Mouse (Mus musculus) neural tube, embryonic 15.5 days (tissue): Measurements from ENCODE around the gene Trmt112. TPM values are rescaled to one million over a fixed set of nuclear protein-coding genes. Genes with fewer than 3 reads are reported as not detected.
A peak's percentile ranks its signal among the peaks of the same experiment; 100 is the strongest.

Source experiments
- ATAC-seq: fragments of 200-750 bp; cut with Nextera tagmentation; 2 replicates; pipeline ENCODE4 v1.8.0; 2017; ENCODE audit warnings: mild to moderate bottlenecking, moderate TSS enrichment, moderate library complexity; ENCODE audit not compliant: low FRiP score
- H3K27ac ChIP-seq: fragments of 300-500 bp; sonication (generic); replicated peaks from 2 replicates; pipeline ENCODE4 v1.5.1; 2015; ENCODE audit warnings: mild to moderate bottlenecking, inconsistent platforms
- H3K27me3 ChIP-seq: fragments of 300-500 bp; sonication (generic); replicated peaks from 2 replicates; pipeline ENCODE4 v1.6.1; 2015; ENCODE audit warnings: inconsistent platforms
- H3K36me3 ChIP-seq: fragments of 300-500 bp; sonication (generic); 2 replicates; pipeline ENCODE4 v1.6.1; 2015; ENCODE audit warnings: inconsistent platforms
- H3K4me1 ChIP-seq: fragments of 300-500 bp; sonication (generic); 2 replicates; pipeline ENCODE4 v1.6.1; 2015; ENCODE audit warnings: inconsistent platforms
- H3K4me2 ChIP-seq: fragments of 300-500 bp; sonication (generic); 2 replicates; pipeline ENCODE4 v1.6.1; 2015; ENCODE audit warnings: inconsistent platforms, mild to moderate bottlenecking, moderate library complexity
- H3K4me3 ChIP-seq: fragments of 300-500 bp; sonication (generic); replicated peaks from 2 replicates; pipeline ENCODE4 v1.5.1; 2015; ENCODE audit warnings: mild to moderate bottlenecking, inconsistent platforms
- H3K9ac ChIP-seq: fragments of 300-500 bp; sonication (generic); replicated peaks from 2 replicates; pipeline ENCODE4 v1.6.1; 2015; ENCODE audit warnings: mild to moderate bottlenecking, inconsistent platforms
- H3K9me3 ChIP-seq: fragments of 300-500 bp; sonication (generic); replicated peaks from 2 replicates; pipeline ENCODE4 v1.6.1; 2016; ENCODE audit warnings: inconsistent platforms
- WGBS: fragments of 180-500 bp; shearing (Covaris S2); methylation state at CpG from one replicate; pipeline ENCODE4 v1.1.7; 2015; ENCODE audit warnings: mixed read lengths; 5-methylcytosine and 5-hydroxymethylcytosine counted together
- polyA plus RNA-seq: library from polyadenylated mRNA; unstranded; fragments of >200 nt; fragmentation: Nextera tagmentation; extraction: Ambion mirVana; gene quantifications from 2 replicates; pipeline ENCODE4 v1.2.1, GENCODE M21; 2015

Trmt112 gene
- polyA plus RNA-seq, 1 experiment from 2014 or later = 103 TPM

GRCm38 (mm10) chr19:6920741-6921636, 11.5 kb downstream of the Trmt112 start:
- no peak; the same call in 1 of the 2 replicates for ATAC-seq
- no peaks in the 10 kb centered on the region for H3K9me3 ChIP-seq
- peak overlapping the region; percentile 86 for H3K27ac ChIP-seq
- H3K4me2 ChIP-seq = peak overlapping the region; percentile 89
- WGBS = 2% methylated on average over 37 of the region's 48 CpGs
- no peaks in the 10 kb centered on the region for H3K36me3 ChIP-seq
- H3K4me3 ChIP-seq = peak overlapping the region; percentile 73
- H3K27me3 ChIP-seq = peaks cover 34% of the 10 kb centered on the region
- H3K9ac ChIP-seq = peak overlapping the region; percentile 85
- H3K4me1 ChIP-seq = peaks cover 44% of the 10 kb centered on the region

- ATAC-seq = peak; percentile 95
- Histone ChIP-seq H3K4me1 (peaks cover 46% of the 10 kb centered on the region), H3K4me2 (peak within 1 kb of the TSS; percentile 89), H3K9me3 (no peaks in the 10 kb centered on the region), H3K4me3 (peak within 1 kb of the TSS; percentile 73), H3K9ac (peak within 1 kb of the TSS; percentile 85), H3K27ac (peak within 1 kb of the TSS; percentile 86), H3K27me3 (peaks cover 43% of the 10 kb centered on the region), H3K36me3 (no peaks in the 10 kb centered on the region)
- under 1% methylated on average over 57 of the region's 66 CpGs for WGBS
Observed at GRCm38 (mm10) chr19:6921647-6922567, 12.4 kb downstream of the Trmt112 start, which contains the start of gene Esrra. TSS of gene Esrra (minus strand) at chr19:6921813.

- Histone ChIP-seq H3K4me1 (peaks cover 48% of the 10 kb centered on the region), H3K9me3 (no peaks in the 10 kb centered on the region), H3K27me3 (peaks cover 55% of the 10 kb centered on the region), H3K4me3 (peak overlapping the region; percentile 73; the same call in 1 of the 2 replicates), H3K4me2 (peak overlapping the region; percentile 89), H3K27ac (peak overlapping the region; percentile 62), H3K9ac (no peak overlapping the region), H3K36me3 (no peaks in the 10 kb centered on the region)
- no peak for ATAC-seq
- WGBS = 71% methylated on average over 6 of the region's 6 CpGs
Observed at GRCm38 (mm10) chr19:6922901-6923735, 13.6 kb downstream of the Trmt112 start.

GRCm38 (mm10) chr19:6924461-6925306, 15.2 kb downstream of the Trmt112 start:
- H3K9ac ChIP-seq = no peak overlapping the region
- no peak overlapping the region for H3K27ac ChIP-seq
- H3K9me3 ChIP-seq = no peaks in the 10 kb centered on the region
- no peaks in the 10 kb centered on the region for H3K36me3 ChIP-seq
- peak overlapping the region; percentile 19 for H3K4me3 ChIP-seq
- ATAC-seq = no peak
- H3K4me1 ChIP-seq = peaks cover 38% of the 10 kb centered on the region
- peaks cover 69% of the 10 kb centered on the region for H3K27me3 ChIP-seq
- peak overlapping the region; percentile 43 for H3K4me2 ChIP-seq
- 4% methylated on average over 39 of the region's 39 CpGs for WGBS

- Histone ChIP-seq H3K9ac (no peak within 1 kb of the TSS), H3K27me3 (peaks cover 72% of the 10 kb centered on the region), H3K4me3 (peak within 1 kb of the TSS; percentile 19), H3K27ac (no peak within 1 kb of the TSS), H3K4me2 (peak within 1 kb of the TSS; percentile 43), H3K9me3 (no peaks in the 10 kb centered on the region), H3K36me3 (no peaks in the 10 kb centered on the region), H3K4me1 (peaks cover 33% of the 10 kb centered on the region)
- WGBS = 2% methylated on average over 9 of the region's 9 CpGs
- ATAC-seq = no peak
Observed at GRCm38 (mm10) chr19:6925307-6925573, 15.7 kb downstream of the Trmt112 start, which contains the start of gene Catsperz. TSS of gene Catsperz (minus strand) at chr19:6925380.

GRCm38 (mm10) chr19:6925611-6926329, 16.3 kb downstream of the Trmt112 start:
- no peaks in the 10 kb centered on the region for H3K36me3 ChIP-seq
- no peaks in the 10 kb centered on the region for H3K9me3 ChIP-seq
- H3K4me3 ChIP-seq = peak overlapping the region; percentile 3; the same call in 1 of the 2 replicates
- ATAC-seq = no peak
- H3K4me2 ChIP-seq = peak overlapping the region; percentile 43; the same call in 1 of the 2 replicates
- H3K27me3 ChIP-seq = peaks cover 77% of the 10 kb centered on the region
- no peak overlapping the region for H3K27ac ChIP-seq
- 7% methylated on average over 38 of the region's 40 CpGs for WGBS
- no peak overlapping the region for H3K9ac ChIP-seq
- H3K4me1 ChIP-seq = peaks cover 27% of the 10 kb centered on the region

GRCm38 (mm10) chr19:6926559-6927255, 17.2 kb downstream of the Trmt112 start:
- Histone ChIP-seq H3K4me3 (peak overlapping the region; percentile 22; the same call in 1 of the 2 replicates), H3K27ac (no peak overlapping the region), H3K27me3 (peaks cover 86% of the 10 kb centered on the region), H3K36me3 (no peaks in the 10 kb centered on the region), H3K9ac (no peak overlapping the region), H3K4me2 (peak overlapping the region; percentile 46), H3K4me1 (peaks cover 23% of the 10 kb centered on the region), H3K9me3 (no peaks in the 10 kb centered on the region)
- no peak for ATAC-seq
- WGBS = 17% methylated on average over 26 of the region's 26 CpGs

GRCm38 (mm10) chr19:6928080-6928479, 18.6 kb downstream of the Trmt112 start:
- no peak for ATAC-seq
- H3K4me1 ChIP-seq = peaks cover 18% of the 10 kb centered on the region
- H3K4me3 ChIP-seq = no peak overlapping the region
- H3K36me3 ChIP-seq = no peaks in the 10 kb centered on the region
- no peak overlapping the region for H3K4me2 ChIP-seq
- 16% methylated on average over 7 of the region's 9 CpGs for WGBS
- no peak overlapping the region for H3K9ac ChIP-seq
- H3K27ac ChIP-seq = no peak overlapping the region
- H3K9me3 ChIP-seq = no peaks in the 10 kb centered on the region
- peaks cover 94% of the 10 kb centered on the region for H3K27me3 ChIP-seq

- Histone ChIP-seq H3K36me3 (no peaks in the 10 kb centered on the region), H3K4me1 (peaks cover 21% of the 10 kb centered on the region), H3K27me3 (peaks cover 86% of the 10 kb centered on the region), H3K4me2 (no peak overlapping the region), H3K9me3 (no peaks in the 10 kb centered on the region), H3K27ac (no peak overlapping the region), H3K4me3 (no peak overlapping the region), H3K9ac (no peak overlapping the region)
- 0% methylated on average over 2 of the region's 2 CpGs for WGBS
- no peak for ATAC-seq
Observed at GRCm38 (mm10) chr19:6931002-6931401, 21.5 kb downstream of the Trmt112 start.
